Mouse (Mus musculus) cerebellum, adult 2 months (tissue): ENCODE measurements around the gene Galnt2. TPM values are rescaled to one million over a fixed set of nuclear protein-coding genes. Genes with fewer than 3 reads are reported as not detected.

Experiments
- DNase-seq, 2 experiments: peaks; one replicate each; pipeline ENCODE4 v3.0.0; 2021
- H3K27ac ChIP-seq: fragments of 200-500 bp; 2 replicates; pipeline ENCODE4 v1.5.1; 2012; ENCODE audit warnings: low read length, control low read depth, inconsistent platforms; ENCODE audit not compliant: insufficient read depth
- H3K27me3 ChIP-seq: fragments of 200-500 bp; 2 replicates; pipeline ENCODE4 v1.6.1; 2012; ENCODE audit warnings: inconsistent platforms, mild to moderate bottlenecking, low read length, moderate library complexity; ENCODE audit not compliant: control insufficient read depth, insufficient read depth
- H3K4me1 ChIP-seq: fragments of 200-500 bp; 2 replicates; pipeline ENCODE4 v1.6.1; 2011; ENCODE audit warnings: low read length; ENCODE audit not compliant: control insufficient read depth, insufficient read depth
- H3K4me3 ChIP-seq: fragments of 200-500 bp; replicated peaks from 2 replicates; pipeline ENCODE3; 2011; ENCODE audit warnings: mild to moderate bottlenecking, low read depth, low read length, control low read depth; ENCODE audit not compliant: insufficient read depth
- CTCF ChIP-seq: fragments of 200-500 bp; IDR thresholded peaks from 2 replicates; pipeline ENCODE4 v1.5.1; 2011; ENCODE audit warnings: low read depth, mild to moderate bottlenecking, control low read depth, low read length, moderate library complexity, borderline replicate concordance; ENCODE audit not compliant: insufficient read depth
- POLR2A ChIP-seq: fragments of 200-500 bp; IDR thresholded peaks from 2 replicates; pipeline ENCODE4 v1.6.1; 2011; ENCODE audit warnings: low read length, control low read depth, borderline replicate concordance; ENCODE audit not compliant: insufficient read depth
- WGBS: fragments of 180-500 bp; shearing (Covaris S2); methylation state at CpG from one replicate; pipeline ENCODE4 v1.1.7; 2018; 5-methylcytosine and 5-hydroxymethylcytosine counted together
- polyA plus RNA-seq: library from polyadenylated mRNA; depleted of rRNA; stranded (reverse); fragments of >200 nt; gene quantifications from 2 replicates; pipeline ENCODE4 v1.2.3, GENCODE M21; 2012

Gene Galnt2
- polyA plus RNA-seq, 1 experiment, result 23.8 TPM

DNA sequence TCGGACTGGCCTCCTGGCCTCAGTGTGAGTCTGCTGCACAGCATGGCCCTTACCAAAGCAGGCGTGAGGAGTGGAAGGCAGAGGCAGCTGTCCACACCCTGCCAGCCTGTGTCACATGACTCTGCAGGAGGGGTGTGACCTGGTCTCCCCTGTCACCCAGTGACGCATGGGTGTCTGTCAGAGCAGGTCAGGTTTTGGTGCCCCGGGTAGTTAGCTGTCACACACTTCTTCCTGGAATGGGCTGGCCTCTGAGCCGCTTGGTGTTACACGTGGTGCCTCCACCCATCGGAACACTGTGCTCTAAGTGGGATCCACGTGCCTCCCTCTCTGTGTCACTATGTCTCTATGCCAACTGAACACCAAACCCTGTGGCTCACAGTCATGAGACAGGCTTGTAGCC, 34.6 kb downstream of the Galnt2 start:
- DNase-seq, result no peak
- 66% methylated on average over 8 of the region's 8 CpGs for WGBS
- H3K4me3 ChIP-seq, result no peak overlapping the region
- H3K27ac ChIP-seq, result no peak overlapping the region
- H3K4me1 ChIP-seq, result peaks cover 46% of the 10 kb centered on the region
- no peaks in the 10 kb centered on the region for H3K27me3 ChIP-seq
- TF ChIP-seq CTCF (no peak), POLR2A (no peak)

DNA sequence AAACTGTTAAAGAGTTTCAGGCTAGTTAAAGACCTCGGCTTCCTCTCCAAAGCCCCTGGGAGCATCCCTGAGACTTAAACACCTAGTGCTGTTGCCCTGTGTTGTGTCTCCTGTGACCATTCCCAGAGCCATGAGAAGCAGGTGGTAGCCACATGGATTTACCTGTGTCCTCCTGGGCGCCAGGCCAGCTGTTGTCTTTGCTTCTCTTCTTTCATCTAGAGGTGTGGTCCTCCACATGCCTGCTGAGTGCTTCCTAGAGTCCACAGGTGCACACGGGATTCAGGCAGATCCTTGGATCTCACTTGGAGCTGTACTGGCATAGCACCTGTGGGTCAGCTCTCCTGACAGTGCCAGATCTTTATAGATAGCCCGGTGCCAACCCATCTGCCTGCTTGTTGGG, 36.0 kb downstream of the Galnt2 start:
- 43% methylated on average over 4 of the region's 4 CpGs for WGBS

DNA sequence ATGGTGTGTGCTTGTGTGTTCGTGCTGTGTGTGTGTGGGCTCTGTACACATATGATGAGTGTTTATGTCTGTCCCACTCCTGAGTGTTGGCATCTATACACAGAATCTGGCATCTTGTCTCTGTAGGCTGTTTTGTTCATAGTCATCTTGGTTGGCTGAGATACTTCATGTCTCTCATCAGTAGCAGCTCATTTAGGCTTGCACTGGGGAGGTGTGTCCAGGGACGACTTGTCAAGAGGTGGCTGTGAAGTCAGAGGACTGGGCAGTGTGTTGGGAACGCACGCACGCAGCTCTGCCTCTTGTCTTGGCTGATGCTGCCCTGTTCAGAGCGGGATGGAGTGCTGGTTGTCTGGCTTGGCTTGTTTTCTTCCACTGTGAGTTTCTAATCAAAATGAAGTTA, 39.3 kb downstream of the Galnt2 start:
- no peak overlapping the region for H3K27ac ChIP-seq
- 78% methylated on average over 6 of the region's 6 CpGs for WGBS

More for the DNA sequence above, 36.0 kb downstream of the Galnt2 start:
- no peaks in the 10 kb centered on the region for H3K27me3 ChIP-seq
- no peak overlapping the region for H3K4me3 ChIP-seq
- TF ChIP-seq POLR2A (no peak), CTCF (no peak)
- H3K27ac ChIP-seq, result no peak overlapping the region
- peaks cover 47% of the 10 kb centered on the region for H3K4me1 ChIP-seq
- no peak for DNase-seq

DNA sequence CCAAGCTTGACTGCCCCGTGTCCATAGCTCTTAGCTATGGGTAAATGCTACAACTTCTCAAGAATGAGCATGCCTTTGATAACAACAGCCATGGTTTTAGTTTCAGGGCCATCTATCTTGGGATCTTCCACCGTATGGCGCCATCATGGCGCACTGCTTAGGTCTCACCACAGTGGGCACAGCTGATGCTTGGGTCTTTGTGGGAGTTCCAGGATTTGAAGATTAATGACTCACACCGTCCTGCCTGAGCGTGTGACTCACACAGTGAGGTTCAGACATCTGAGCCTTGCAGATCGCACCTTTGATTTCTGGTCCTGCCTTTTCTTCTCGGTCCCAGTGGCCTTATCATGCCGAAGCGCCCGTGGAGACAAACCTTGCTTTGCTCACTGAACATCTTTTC, 39.7 kb downstream of the Galnt2 start:
- no peaks in the 10 kb centered on the region for H3K27me3 ChIP-seq
- TF ChIP-seq POLR2A (no peak), CTCF (no peak)
- H3K4me3 ChIP-seq, result no peak overlapping the region
- peaks cover 49% of the 10 kb centered on the region for H3K4me1 ChIP-seq
- 72% methylated on average over 11 of the region's 11 CpGs for WGBS
- peak in 1 of 2 experiments; percentile 66 for DNase-seq
- no peak overlapping the region for H3K27ac ChIP-seq

More for the DNA sequence above, 39.3 kb downstream of the Galnt2 start:
- DNase-seq, result no peak
- Histone ChIP-seq H3K4me1 (peaks cover 51% of the 10 kb centered on the region), H3K4me3 (no peak overlapping the region), H3K27me3 (no peaks in the 10 kb centered on the region)
- TF ChIP-seq CTCF (no peak), POLR2A (no peak)

DNA sequence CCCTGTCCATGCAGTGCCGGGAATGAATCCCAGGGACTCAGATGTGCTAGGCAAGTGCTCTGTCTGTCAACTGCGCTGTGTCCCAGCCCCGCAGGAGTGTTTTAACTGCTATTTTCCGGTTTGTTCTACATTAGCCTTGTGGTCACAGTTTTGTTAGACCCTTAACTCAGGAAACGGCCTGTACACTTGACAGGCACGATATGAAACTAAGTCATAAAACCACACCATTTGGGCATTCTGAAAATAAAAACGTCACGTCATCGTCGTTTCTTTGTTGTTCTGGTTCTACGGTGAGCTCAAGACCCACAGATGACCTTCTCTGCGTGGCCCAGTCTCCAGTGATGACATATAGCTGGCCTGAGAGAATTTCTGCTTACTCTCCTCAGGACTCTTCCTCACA, 40.3 kb downstream of the Galnt2 start:
- 95% methylated on average over 12 of the region's 12 CpGs for WGBS
- Histone ChIP-seq H3K27ac (no peak overlapping the region), H3K4me3 (no peak overlapping the region), H3K27me3 (no peaks in the 10 kb centered on the region), H3K4me1 (peaks cover 46% of the 10 kb centered on the region)
- no peak for DNase-seq
- no peak for TF ChIP-seq CTCF
- TF ChIP-seq POLR2A, result no peak

DNA sequence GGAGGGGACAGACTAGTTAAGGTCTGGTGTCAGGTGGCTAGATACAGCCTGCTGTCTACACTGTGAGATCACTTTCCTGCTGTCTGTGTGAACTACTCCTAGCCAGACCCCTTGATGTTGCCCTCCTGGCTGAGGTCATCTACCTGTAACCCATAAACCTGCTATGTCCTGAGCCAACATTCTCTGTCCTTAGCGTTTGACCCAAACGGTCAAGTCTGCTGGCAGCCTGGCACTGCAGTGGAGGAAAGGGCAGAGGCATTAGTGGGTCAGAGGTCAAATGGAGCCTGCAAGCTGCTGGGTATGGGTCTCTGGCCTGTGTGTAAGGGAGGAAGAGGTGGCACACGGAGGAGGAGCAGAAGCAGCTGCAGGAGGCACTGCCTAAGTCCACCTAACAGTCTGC, 41.6 kb downstream of the Galnt2 start:
- H3K4me3 ChIP-seq, result no peak overlapping the region
- peaks cover 48% of the 10 kb centered on the region for H3K4me1 ChIP-seq
- no peaks in the 10 kb centered on the region for H3K27me3 ChIP-seq
- H3K27ac ChIP-seq, result no peak overlapping the region
- peak in 1 of 2 experiments; percentile 5 for DNase-seq
- TF ChIP-seq POLR2A, result no peak
- TF ChIP-seq CTCF, result no peak
- WGBS, result 50% methylated on average over 3 of the region's 3 CpGs

DNA sequence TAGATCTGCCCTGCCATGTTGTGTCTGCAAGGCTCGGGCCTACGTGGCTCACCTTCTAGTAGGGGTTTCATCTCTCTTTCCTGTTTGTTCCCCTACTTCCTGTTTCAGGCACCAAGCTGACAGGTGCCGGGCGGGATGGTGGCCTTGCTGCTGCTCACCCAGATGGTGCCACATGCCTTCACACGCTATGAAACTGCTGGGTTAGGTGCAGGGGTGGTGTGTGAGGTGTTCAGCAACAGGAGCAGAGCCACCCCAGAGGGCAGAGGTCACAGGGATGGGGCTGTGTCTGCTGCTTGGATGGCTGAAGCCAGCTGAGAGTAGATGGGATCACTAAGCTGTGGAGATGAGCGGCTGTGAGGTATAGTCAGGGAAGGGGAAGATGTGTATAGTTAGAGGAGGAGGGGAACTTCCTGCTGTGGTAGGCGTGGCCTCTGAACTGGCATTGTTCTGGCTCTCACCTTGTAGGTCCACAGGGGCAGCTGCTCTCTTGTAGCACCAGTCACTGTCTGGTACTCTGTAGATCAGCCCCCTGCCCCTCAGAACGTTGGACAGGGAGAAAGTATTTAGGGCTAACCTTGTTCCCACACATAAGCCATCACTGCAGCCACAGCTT, 42.5 kb downstream of the Galnt2 start:
- Histone ChIP-seq H3K27me3 (no peaks in the 10 kb centered on the region), H3K4me3 (no peak overlapping the region), H3K27ac (no peak overlapping the region), H3K4me1 (peaks cover 58% of the 10 kb centered on the region)
- no peak for TF ChIP-seq POLR2A
- no peak for TF ChIP-seq CTCF
- no peak for DNase-seq
- WGBS, result 73% methylated on average over 8 of the region's 8 CpGs

DNA sequence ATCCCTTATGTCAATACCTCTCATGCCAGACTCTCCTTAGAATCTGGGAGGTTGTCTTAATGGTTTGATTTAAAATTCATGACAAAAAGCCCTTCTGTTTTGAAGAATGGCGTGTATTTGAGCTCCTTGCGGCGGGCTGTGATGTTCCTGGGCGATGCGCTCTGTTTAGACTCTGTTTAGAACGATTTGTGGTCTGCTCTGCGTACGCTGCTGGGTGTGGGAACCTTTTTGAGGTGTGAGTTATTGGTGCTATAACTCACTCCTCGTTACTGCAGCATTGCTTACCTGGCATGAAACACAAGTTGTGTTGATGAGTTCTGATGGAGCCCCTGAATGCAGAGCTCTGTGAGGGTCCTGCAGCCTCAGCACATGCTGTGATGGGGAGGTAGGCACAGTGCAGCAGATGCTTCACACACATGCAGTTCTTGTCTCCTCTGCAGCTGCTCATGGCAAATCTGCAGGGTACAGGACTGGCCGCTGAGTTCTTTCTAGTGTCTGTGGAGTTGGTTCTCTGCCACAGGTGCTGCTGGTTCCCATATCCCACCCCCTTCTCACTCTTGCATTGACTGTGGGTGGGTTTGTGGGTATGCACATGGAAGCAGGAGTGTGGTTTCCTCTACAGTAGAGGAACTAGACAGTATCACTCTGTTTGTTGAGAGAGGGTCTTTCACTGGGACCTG, 43.4 kb downstream of the Galnt2 start:
- Histone ChIP-seq H3K4me1 (peaks cover 63% of the 10 kb centered on the region), H3K4me3 (no peak overlapping the region), H3K27me3 (no peaks in the 10 kb centered on the region), H3K27ac (no peak overlapping the region)
- TF ChIP-seq POLR2A, result no peak
- no peak for TF ChIP-seq CTCF
- 79% methylated on average over 10 of the region's 10 CpGs for WGBS
- no peak for DNase-seq
